Mouse (Mus musculus) small intestine, adult 2 months (tissue): ENCODE data around the gene Ofd1. TPM values are rescaled to one million over a fixed set of nuclear protein-coding genes. Genes with fewer than 3 reads are reported as not detected.

Experiments
- H3K27ac ChIP-seq: fragments of 200-500 bp; 2 replicates; pipeline ENCODE4 v1.5.1; 2012; ENCODE audit warnings: low read depth, low read length, control low read depth, inconsistent platforms; ENCODE audit not compliant: insufficient read depth
- H3K27me3 ChIP-seq: fragments of 200-500 bp; 2 replicates; pipeline ENCODE4 v1.6.1; 2012; ENCODE audit warnings: mild to moderate bottlenecking, moderate library complexity, low read length, inconsistent platforms; ENCODE audit not compliant: control insufficient read depth, insufficient read depth
- H3K36me3 ChIP-seq: fragments of 200-500 bp; 2 replicates; pipeline ENCODE4 v1.6.1; 2012; ENCODE audit warnings: mild to moderate bottlenecking, low read length, control low read depth, inconsistent platforms; ENCODE audit not compliant: control insufficient read depth, insufficient read depth
- H3K4me1 ChIP-seq: fragments of 200-500 bp; 2 replicates; pipeline ENCODE4 v1.6.1; 2012; ENCODE audit warnings: low read length, inconsistent platforms, mixed read lengths; ENCODE audit not compliant: control insufficient read depth, insufficient read depth, insufficient read length
- H3K4me3 ChIP-seq: fragments of 200-500 bp; 2 replicates; pipeline ENCODE4 v1.5.1; 2012; ENCODE audit warnings: low read depth, mild to moderate bottlenecking, control low read depth, inconsistent platforms, low read length, moderate library complexity
- CTCF ChIP-seq: fragments of 200-500 bp; IDR thresholded peaks from 2 replicates; pipeline ENCODE4 v1.5.1; 2012; ENCODE audit warnings: low read depth, mild to moderate bottlenecking, control low read depth, inconsistent platforms, low read length, moderate library complexity, mixed read lengths; ENCODE audit not compliant: insufficient replicate concordance, insufficient read length; ENCODE audit errors: extremely low read depth
- POLR2A ChIP-seq: fragments of 200-500 bp; IDR thresholded peaks from 2 replicates; pipeline ENCODE4 v1.6.1; 2012; ENCODE audit warnings: low read depth, mild to moderate bottlenecking, control low read depth, inconsistent platforms, low read length, moderate library complexity
- WGBS: fragments of 180-500 bp; shearing (Covaris S2); methylation state at CpG from one replicate; pipeline ENCODE4 v1.1.7; 2018; 5-methylcytosine and 5-hydroxymethylcytosine counted together
- polyA plus RNA-seq: library from polyadenylated mRNA; depleted of rRNA; stranded (reverse); fragments of >200 nt; gene quantifications from 2 replicates; pipeline ENCODE4 v1.2.3, GENCODE M21; 2012; rRNA removed

The Ofd1 gene
- polyA plus RNA-seq = 0.22 and 0.56 TPM in 2 replicates

DNA sequence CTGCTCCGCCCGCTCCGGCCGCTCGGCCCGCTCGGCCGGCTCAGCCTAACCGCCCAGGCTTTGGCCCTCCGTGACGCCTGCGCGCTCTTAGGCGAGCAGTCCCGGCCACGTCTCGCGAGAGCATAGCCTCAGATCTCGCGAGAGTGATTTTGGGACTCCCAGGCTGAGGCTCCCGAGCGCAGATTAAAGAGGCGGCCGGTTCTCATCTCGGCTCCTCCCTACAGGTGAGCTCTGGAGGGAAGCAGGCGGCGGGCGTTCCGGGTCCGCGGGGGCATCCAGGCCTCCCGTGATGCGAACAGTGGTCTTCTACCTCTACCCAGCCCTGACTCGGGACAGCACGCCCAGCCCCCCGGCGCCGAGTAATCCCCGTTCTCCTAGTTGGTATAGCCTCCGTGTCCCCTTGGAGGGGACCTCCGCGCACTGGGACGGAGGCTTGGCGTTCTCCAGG is at the start of gene Ofd1:
Ofd1 (minus strand) TSS at position 89 of the 448 bp plus-strand sequence.
- H3K36me3 ChIP-seq = peaks cover 1% of the 10 kb centered on the region; the same call in 1 of the 2 replicates
- peak within 1 kb of the TSS; percentile 56 for H3K27ac ChIP-seq
- WGBS = 11% methylated on average over 44 of the region's 44 CpGs
- H3K4me1 ChIP-seq = no peaks in the 10 kb centered on the region
- TF ChIP-seq CTCF (no peak), POLR2A (peak; percentile 88)
- peak within 1 kb of the TSS; percentile 76 for H3K4me3 ChIP-seq
- no peaks in the 10 kb centered on the region for H3K27me3 ChIP-seq

DNA sequence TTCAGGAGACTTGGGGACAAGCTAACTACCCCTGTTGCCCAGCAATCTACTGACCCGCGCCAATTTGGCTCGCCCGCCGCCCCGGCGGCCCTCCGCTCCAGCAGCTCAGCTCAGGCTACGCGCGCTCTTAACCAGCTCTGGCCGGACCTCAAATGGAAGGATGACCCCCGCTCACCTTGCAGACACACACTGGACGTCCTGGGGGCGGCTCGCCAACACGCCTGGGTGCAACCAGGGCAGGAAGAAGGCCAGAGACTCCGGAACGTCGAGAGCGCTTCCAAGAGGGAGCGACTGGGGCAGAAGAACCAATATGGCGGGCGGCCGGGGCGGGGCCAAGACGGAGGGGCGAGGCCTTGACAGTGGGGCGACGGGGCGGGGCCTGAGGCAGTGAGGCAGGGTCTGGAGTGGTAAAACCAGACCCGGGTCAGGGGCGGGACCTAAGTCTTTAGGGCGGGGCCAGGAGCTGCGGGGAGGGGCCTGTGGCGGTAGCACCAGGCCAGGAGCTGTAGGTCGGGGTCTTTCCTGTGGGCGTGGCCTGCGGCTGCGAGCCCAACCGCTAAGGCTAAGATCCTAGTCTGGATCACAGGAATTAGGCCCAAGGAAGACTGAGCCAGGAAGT is 39.0 kb upstream of the Ofd1 start, which contains the start of gene Rab9:
Rab9 (minus strand) TSS at position 503 of the 619 bp plus-strand sequence.
- Histone ChIP-seq H3K4me3 (peak within 1 kb of the TSS; percentile 98), H3K27me3 (no peaks in the 10 kb centered on the region), H3K27ac (peak within 1 kb of the TSS; percentile 92), H3K4me1 (peaks cover 4% of the 10 kb centered on the region; the same call in 1 of the 2 replicates), H3K36me3 (peaks cover 3% of the 10 kb centered on the region; the same call in 1 of the 2 replicates)
- no peak for TF ChIP-seq CTCF
- peak; percentile 32; the same call in 1 of the 2 replicates for TF ChIP-seq POLR2A
- 6% methylated on average over 41 of the region's 41 CpGs for WGBS

- no peak for TF ChIP-seq POLR2A
- TF ChIP-seq CTCF = no peak
- WGBS = 19% methylated on average over 28 of the region's 28 CpGs
- peaks cover 6% of the 10 kb centered on the region; the same call in 1 of the 2 replicates for H3K4me1 ChIP-seq
- no peaks in the 10 kb centered on the region for H3K27me3 ChIP-seq
- peak overlapping the region; percentile 98 for H3K4me3 ChIP-seq
- peak overlapping the region; percentile 92 for H3K27ac ChIP-seq
- peaks cover 3% of the 10 kb centered on the region; the same call in 1 of the 2 replicates for H3K36me3 ChIP-seq
These were observed 38.3 kb upstream of the Ofd1 start for GRCm38 (mm10) chrX:166478631-166479364.

DNA sequence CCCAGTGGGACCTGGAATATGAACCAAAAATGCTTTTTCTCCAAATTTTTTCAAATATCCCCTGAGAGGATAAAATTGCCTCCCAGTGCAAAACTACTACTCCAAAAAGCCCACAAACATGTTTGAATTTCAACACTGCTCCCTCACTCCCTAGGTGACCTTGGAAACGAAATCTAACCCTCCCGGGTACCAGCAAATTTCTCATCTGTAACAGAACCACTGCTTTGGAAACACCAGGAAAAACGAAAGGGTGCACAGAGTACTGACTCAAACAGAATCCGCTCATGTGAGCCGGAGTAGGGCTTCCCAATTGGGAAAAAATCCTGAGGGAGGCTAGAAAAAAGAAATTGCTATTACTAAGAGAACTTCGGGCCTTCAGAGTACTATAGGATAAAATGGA is 36.9 kb upstream of the Ofd1 start:
- H3K4me3 ChIP-seq = no peak overlapping the region
- peaks cover 8% of the 10 kb centered on the region; the same call in 1 of the 2 replicates for H3K4me1 ChIP-seq
- no peaks in the 10 kb centered on the region for H3K27me3 ChIP-seq
- 37% methylated on average over 6 of the region's 6 CpGs for WGBS
- no peak overlapping the region for H3K27ac ChIP-seq
- H3K36me3 ChIP-seq = peaks cover 3% of the 10 kb centered on the region; the same call in 1 of the 2 replicates
- no peak for TF ChIP-seq CTCF
- no peak for TF ChIP-seq POLR2A

DNA sequence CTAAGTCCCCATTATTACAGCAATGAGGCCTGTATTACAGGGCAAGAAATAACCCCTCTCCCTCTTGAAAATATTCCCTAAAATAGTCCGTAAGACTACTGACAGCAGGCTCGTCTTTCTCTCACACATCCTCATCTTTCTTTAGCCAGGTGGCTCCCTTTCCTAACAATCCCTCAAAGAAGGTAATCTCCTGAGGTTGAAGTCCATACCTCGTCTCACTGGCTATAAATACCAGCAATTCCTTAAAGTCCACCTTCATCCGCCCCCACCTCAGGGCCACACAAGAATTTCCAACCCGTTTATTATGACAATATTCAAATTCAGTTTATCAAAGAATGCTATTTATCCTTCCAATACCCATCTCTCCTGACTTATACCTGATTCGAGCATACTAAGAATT is 32.1 kb upstream of the Ofd1 start:
- 43% methylated on average over 6 of the region's 6 CpGs for WGBS
- H3K27ac ChIP-seq = no peak overlapping the region
- H3K4me3 ChIP-seq = no peak overlapping the region
- H3K4me1 ChIP-seq = peaks cover 6% of the 10 kb centered on the region; the same call in 1 of the 2 replicates
- H3K27me3 ChIP-seq = no peaks in the 10 kb centered on the region
- peaks cover 3% of the 10 kb centered on the region; the same call in 1 of the 2 replicates for H3K36me3 ChIP-seq
- TF ChIP-seq POLR2A = no peak
- TF ChIP-seq CTCF = no peak

DNA sequence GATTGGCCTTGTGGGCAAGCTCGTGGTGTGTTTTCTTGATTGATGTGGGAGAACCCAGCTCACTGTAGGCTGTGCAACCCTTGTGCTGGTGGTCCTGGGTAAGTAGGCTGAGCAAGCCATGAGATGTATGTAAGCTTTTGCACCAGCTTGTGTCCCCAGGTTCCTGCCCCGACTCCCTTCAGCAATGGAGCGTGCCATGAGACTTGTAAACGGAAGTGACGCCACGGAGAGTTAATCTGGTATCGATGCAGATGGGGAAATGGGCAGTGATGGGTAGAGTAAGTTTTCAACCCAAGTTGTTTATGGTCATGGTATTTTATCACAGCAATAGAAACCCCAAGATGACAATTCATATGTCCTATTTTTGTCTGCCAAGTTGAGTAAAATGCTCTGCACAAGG is 27.8 kb upstream of the Ofd1 start:
- no peak overlapping the region for H3K27ac ChIP-seq

DNA sequence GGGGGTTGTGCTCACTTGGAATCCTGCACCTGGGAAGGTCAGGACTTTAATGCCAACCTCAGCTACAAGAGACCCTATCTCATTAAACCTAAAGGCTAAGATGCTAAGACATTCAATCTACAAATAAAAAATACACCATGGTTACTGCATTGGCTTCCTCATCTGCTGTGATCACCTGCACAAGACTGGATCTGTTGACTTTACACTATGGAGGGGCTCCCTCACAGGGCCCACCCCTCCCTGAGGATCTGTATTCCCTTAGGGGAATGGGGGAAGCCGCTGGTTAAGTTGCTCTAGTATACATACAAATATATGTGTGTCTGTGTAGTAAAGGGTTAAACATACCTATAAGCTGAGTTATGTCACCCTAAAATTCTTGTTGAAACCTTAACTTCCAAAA is 15.0 kb upstream of the Ofd1 start:
- H3K27me3 ChIP-seq = no peaks in the 10 kb centered on the region
- H3K36me3 ChIP-seq = peaks cover 4% of the 10 kb centered on the region; the same call in 1 of the 2 replicates
- TF ChIP-seq POLR2A (no peak), CTCF (no peak)
- no peak overlapping the region for H3K27ac ChIP-seq
- H3K4me3 ChIP-seq = no peak overlapping the region
- H3K4me1 ChIP-seq = no peaks in the 10 kb centered on the region
- WGBS = 94% methylated on average over 1 of the region's 1 CpGs

More for the DNA sequence above, 27.8 kb upstream of the Ofd1 start:
- no peak for TF ChIP-seq POLR2A
- no peak for TF ChIP-seq CTCF
- H3K4me1 ChIP-seq = 0 out of 2 replicates have a peak, but pooled peaks cover 2% of the 10 kb centered on the region
- H3K36me3 ChIP-seq = peaks cover 2% of the 10 kb centered on the region; the same call in 1 of the 2 replicates
- 93% methylated on average over 7 of the region's 7 CpGs for WGBS
- H3K4me3 ChIP-seq = no peak overlapping the region
- H3K27me3 ChIP-seq = no peaks in the 10 kb centered on the region
